Mouse (Mus musculus) v-Abl transformed pro-B cells (cell line): ENCODE measurements around the gene Ralgapa2.

ENCODE experiments used
- in situ Hi-C, 2 experiments: fragments of 400-800 bp; cut with MboI; formaldehyde crosslinking; loops; one replicate each; pipeline ENCODE4 v1.15.1; 2025; ENCODE audit not compliant: unreplicated experiment in 2 of 2

Ralgapa2 gene

DNA sequence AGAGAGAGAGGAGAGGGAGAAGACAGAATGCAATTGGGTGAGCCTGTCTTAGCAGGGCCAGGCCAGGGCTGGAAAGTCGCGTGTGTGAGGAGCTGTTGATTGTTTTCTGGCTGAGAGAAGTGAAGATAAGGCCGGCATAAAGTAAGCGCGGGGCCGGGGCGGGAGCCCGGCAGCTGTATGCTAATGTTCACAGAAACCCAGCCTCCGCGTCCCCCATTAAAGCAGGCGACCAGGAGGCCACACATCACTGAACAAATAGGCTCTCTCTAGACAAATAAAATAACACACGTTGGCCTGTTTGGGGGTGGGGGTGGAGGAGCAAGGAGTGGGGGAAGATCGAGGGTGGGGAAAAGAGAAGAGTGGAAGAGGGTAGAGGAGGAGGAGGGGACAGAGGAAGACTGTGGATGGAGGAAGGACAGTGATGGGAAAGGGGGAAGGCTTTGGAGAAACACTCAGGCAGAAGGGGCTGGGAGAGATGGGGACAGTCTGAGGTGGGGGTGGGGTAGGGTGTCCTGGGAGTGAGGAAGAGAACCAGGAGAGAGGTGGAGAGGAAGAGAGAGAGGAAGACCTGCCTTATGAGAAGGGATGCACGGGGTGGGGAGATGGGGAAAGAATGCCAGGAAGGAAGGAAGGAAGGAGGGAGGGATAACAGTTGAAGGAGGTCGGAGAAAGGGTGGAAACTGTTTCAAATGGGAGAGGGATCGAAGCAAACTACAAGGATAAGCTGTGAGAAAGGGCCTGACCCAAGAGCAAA lies 294.7 kb downstream of the Ralgapa2 start:
- in situ Hi-C loops = loop anchor here in 1 of 2 experiments (10.0 kb wide), 2 partner anchors 167 to 197 kb away; no protein-coding TSS in a partner anchor

GRCm38 (mm10) chr2:146216111-146217064 lies 295.8 kb downstream of the Ralgapa2 start:
- in situ Hi-C loops = loop anchor here in 1 of 2 experiments (10.0 kb wide), 2 partner anchors 168 to 198 kb away; no protein-coding TSS in a partner anchor

- in situ Hi-C loops = loop anchor here (5.0 to 10.0 kb wide), 3 partner anchors 97 to 200 kb away; no protein-coding TSS in a partner anchor
Observed at GRCm38 (mm10) chr2:146214715-146215114, 297.4 kb downstream of the Ralgapa2 start.

- in situ Hi-C loops = loop anchor here (5.0 to 10.0 kb wide), 3 partner anchors 94 to 204 kb away; no protein-coding TSS in a partner anchor
Observed at GRCm38 (mm10) chr2:146210968-146211367, 301.2 kb downstream of the Ralgapa2 start.

DNA sequence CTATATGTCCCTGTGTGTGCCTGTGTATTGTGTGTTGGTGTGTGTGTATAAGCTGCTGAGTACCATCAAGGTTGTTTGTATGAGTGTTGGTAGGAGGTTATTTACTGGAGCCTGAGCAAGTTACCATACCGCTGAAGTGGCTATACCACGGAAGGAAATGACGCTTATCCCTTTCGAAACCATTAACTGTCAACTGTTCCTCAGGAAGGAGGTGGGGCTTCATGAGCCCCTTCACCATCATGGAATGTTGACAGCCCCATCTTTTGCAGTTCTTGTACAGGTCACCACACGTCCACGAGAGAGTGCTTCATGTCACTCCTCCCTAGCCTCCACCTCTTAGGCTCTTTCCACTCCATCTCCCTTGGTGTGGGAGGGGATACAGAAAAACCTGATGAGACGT lies 314.2 kb downstream of the Ralgapa2 start:
- in situ Hi-C loops = no loop called here

DNA sequence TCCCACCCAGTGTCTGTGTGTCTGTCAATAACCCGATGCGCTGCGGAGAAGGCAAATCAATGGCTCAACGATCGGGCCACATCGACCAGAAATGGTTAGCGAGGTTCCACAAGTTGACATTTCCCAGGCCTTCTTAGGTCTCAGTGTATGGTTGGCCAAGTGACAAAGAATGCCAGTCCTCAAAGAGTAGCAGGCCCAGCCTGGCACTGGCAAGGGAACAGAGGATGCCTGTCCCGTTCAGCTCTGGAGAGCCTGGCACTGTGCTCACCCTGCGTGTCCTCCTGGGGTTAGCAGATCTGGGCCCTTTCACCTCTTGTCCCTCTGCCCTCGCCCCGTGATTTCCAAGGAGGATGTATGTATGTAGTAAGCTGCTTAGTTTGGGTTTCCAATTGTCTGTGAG lies 316.0 kb downstream of the Ralgapa2 start:
- in situ Hi-C loops = no loop called here
